Mouse (Mus musculus) kidney, adult 2 months (tissue): Measurements from ENCODE around the gene Gm20696. TPM values are rescaled to one million over a fixed set of nuclear protein-coding genes. Genes with fewer than 3 reads are reported as not detected.

Source experiments
- DNase-seq: peaks from one replicate; pipeline ENCODE4 v3.0.0; 2021
- H3K27ac ChIP-seq: fragments of 200-500 bp; 2 replicates; pipeline ENCODE4 v1.5.1; 2012; ENCODE audit warnings: low read depth, low read length, control low read depth, inconsistent platforms; ENCODE audit not compliant: insufficient read depth
- H3K27me3 ChIP-seq: fragments of 200-500 bp; replicated peaks from 2 replicates; pipeline ENCODE4 v1.6.1; 2012; ENCODE audit warnings: mild to moderate bottlenecking, moderate library complexity, low read length, inconsistent platforms; ENCODE audit not compliant: control insufficient read depth, insufficient read depth
- H3K36me3 ChIP-seq: fragments of 200-500 bp; 2 replicates; pipeline ENCODE4 v1.6.1; 2012; ENCODE audit warnings: mild to moderate bottlenecking, moderate library complexity, low read length, inconsistent platforms; ENCODE audit not compliant: control insufficient read depth, insufficient read depth
- H3K4me1 ChIP-seq: fragments of 200-500 bp; 2 replicates; pipeline ENCODE4 v1.6.1; 2011; ENCODE audit warnings: low read length; ENCODE audit not compliant: control insufficient read depth, insufficient read depth
- H3K4me3 ChIP-seq: fragments of 200-500 bp; 2 replicates; pipeline ENCODE4 v1.5.1; 2011; ENCODE audit warnings: mild to moderate bottlenecking, low read depth, low read length, control low read depth; ENCODE audit not compliant: insufficient read depth
- CTCF ChIP-seq: fragments of 200-500 bp; conservative IDR thresholded peaks from 2 replicates; pipeline ENCODE4 v1.5.1; 2011; ENCODE audit warnings: low read depth, mild to moderate bottlenecking, control low read depth, low read length, moderate library complexity, mixed read lengths; ENCODE audit not compliant: insufficient read depth, insufficient read length
- POLR2A ChIP-seq: fragments of 200-500 bp; IDR thresholded peaks from one replicate; pipeline ENCODE4 v1.6.1; 2011; ENCODE audit warnings: low read depth, low read length, control low read depth
- WGBS: fragments of 180-500 bp; shearing (Covaris S2); methylation state at CpG from one replicate; pipeline ENCODE4 v1.1.7; 2018; 5-methylcytosine and 5-hydroxymethylcytosine counted together
- polyA plus RNA-seq: library from polyadenylated mRNA; depleted of rRNA; stranded (reverse); fragments of >200 nt; gene quantifications from 2 replicates; pipeline ENCODE4 v1.2.3, GENCODE M21; 2012

The Gm20696 gene
- polyA plus RNA-seq, 1 experiment: 0.31 TPM

DNA sequence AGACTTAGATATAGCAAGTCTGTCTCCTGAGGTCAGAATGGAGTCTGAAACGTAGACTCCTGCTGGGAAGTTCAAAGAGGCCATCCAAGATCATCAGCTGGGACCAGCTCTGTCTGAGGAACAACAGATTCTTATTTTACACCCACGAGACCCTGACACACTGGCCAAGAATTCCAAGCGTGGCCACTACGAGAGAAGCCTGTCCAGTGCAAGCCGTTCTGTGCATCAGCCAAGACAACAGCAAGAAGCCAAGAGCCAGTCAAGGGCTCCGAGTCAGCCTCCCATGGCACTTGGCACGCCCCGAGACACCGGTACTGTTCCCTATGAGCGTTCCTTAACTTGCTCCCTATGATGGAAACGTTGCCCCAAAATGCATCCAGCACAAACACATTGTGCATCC, 338.9 kb downstream of the Gm20696 start:
- H3K4me3 ChIP-seq: no peak overlapping the region
- no peaks in the 10 kb centered on the region for H3K36me3 ChIP-seq
- TF ChIP-seq POLR2A (no peak), CTCF (no peak)
- no peaks in the 10 kb centered on the region for H3K27me3 ChIP-seq
- DNase-seq: peak; percentile 30
- WGBS: 73% methylated on average over 11 of the region's 11 CpGs
- H3K27ac ChIP-seq: no peak overlapping the region
- H3K4me1 ChIP-seq: peaks cover 10% of the 10 kb centered on the region; the same call in 1 of the 2 replicates

DNA sequence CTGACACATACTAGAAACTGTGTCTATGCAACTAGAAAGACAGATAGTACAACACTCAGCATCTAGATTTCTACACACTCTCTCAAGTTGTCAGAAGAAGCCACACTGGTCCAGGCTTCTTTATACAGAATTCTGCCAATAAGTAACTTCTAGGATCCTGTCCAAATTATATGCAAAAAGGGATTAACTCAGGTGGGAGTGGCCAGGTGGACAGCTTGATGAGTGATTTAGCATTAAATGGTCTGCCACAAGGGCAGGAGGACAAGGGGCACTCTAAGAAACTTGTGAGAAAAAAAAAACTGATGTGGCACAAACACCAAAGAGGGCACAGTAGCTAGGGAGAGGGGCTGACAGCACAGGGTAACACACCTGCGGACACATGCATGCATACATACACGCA, 340.7 kb downstream of the Gm20696 start:
- peak; percentile 81 for DNase-seq
- H3K4me1 ChIP-seq: peaks cover 10% of the 10 kb centered on the region; the same call in 1 of the 2 replicates
- no peak for TF ChIP-seq POLR2A
- TF ChIP-seq CTCF: no peak
- WGBS: 78% methylated on average over 2 of the region's 2 CpGs
- H3K27ac ChIP-seq: no peak overlapping the region
- no peaks in the 10 kb centered on the region for H3K27me3 ChIP-seq
- no peaks in the 10 kb centered on the region for H3K36me3 ChIP-seq
- H3K4me3 ChIP-seq: no peak overlapping the region

DNA sequence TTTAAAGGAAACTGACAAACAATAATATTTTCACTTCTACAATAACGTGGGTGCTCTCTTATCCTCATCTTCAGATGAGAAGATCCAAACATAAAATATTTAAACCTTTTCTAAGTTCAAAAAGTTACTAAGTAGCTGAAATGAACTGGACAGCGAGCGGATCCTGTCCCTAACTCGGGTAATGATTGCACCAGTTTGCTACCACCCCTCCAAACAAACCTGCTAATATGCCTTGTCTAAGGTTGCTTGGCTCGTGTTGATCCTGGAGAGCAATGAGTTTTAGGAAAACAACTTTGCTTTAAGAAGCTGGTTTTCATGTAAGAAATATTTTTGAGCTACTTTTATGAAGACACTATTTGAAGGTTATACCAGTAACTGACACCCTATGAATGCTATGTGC, 341.1 kb downstream of the Gm20696 start:
- TF ChIP-seq CTCF (no peak), POLR2A (no peak)
- DNase-seq: peak; percentile 53
- Histone ChIP-seq H3K27me3 (no peaks in the 10 kb centered on the region), H3K36me3 (no peaks in the 10 kb centered on the region), H3K27ac (no peak overlapping the region), H3K4me3 (no peak overlapping the region), H3K4me1 (peaks cover 10% of the 10 kb centered on the region; the same call in 1 of the 2 replicates)
- 54% methylated on average over 5 of the region's 5 CpGs for WGBS

DNA sequence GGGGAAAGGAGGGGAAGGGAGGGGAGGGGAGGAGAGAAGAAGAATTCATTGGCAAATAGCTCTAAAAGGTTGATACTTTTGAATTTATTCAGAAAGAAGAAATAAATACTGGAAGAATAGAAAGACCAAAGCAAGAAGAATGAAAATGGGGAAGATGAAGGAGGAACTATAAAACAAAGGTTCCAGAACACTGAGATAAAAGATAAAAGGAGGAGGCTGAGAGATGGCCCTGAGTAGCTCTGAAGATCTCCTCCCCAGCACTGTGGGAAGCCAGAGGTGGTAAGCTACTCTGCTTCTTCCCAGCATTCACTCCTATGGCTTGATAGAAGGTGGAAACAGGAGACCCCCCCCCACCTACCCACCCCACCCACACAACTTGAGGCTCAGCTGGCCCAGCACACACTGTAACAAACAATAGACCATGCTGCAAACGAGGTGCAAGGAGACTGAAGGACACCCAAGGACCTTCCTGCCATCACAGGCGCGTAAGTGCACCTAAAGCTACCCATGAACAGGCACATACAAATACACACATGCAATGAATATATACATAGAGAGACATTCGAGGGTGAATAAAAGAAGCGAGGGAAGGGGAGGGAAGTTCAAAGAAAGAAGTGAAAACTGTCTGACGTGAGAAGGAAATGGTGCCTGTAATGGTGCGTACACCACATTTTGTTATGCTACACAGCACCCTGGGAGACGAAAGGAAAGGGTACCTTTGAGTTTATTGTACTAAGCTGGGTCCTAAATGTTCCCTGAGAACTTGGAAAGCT, 344.3 kb downstream of the Gm20696 start:
- Histone ChIP-seq H3K4me3 (no peak overlapping the region), H3K27ac (no peak overlapping the region), H3K4me1 (0 out of 2 replicates have a peak, but pooled peaks cover 7% of the 10 kb centered on the region), H3K36me3 (no peaks in the 10 kb centered on the region), H3K27me3 (no peaks in the 10 kb centered on the region)
- TF ChIP-seq CTCF (no peak), POLR2A (no peak)
- WGBS: 87% methylated on average over 8 of the region's 8 CpGs
- DNase-seq: no peak

DNA sequence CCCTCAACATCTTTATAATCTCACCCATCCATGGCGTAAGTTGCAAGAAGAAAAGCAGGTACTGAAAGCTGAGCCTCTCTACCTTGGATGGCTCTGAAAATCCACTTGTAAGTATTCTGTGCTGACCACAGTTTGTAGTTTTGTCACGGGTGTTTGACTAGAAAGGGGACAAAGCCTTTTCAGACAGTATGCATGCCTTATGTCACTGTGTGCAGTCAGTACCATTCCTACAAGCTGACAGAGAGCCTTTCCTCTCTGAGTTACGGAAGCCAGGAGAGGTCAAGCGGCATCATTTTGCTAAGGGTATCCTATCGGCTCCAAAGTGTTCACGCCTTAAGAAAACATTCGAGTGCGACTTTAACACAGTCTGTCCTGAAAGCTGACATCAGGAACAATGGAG, 346.2 kb downstream of the Gm20696 start:
- Histone ChIP-seq H3K36me3 (no peaks in the 10 kb centered on the region), H3K27me3 (no peaks in the 10 kb centered on the region), H3K4me3 (no peak overlapping the region), H3K4me1 (0 out of 2 replicates have a peak, but pooled peaks cover 4% of the 10 kb centered on the region), H3K27ac (no peak overlapping the region)
- WGBS: 70% methylated on average over 8 of the region's 8 CpGs
- DNase-seq: no peak
- TF ChIP-seq POLR2A (no peak), CTCF (no peak)

DNA sequence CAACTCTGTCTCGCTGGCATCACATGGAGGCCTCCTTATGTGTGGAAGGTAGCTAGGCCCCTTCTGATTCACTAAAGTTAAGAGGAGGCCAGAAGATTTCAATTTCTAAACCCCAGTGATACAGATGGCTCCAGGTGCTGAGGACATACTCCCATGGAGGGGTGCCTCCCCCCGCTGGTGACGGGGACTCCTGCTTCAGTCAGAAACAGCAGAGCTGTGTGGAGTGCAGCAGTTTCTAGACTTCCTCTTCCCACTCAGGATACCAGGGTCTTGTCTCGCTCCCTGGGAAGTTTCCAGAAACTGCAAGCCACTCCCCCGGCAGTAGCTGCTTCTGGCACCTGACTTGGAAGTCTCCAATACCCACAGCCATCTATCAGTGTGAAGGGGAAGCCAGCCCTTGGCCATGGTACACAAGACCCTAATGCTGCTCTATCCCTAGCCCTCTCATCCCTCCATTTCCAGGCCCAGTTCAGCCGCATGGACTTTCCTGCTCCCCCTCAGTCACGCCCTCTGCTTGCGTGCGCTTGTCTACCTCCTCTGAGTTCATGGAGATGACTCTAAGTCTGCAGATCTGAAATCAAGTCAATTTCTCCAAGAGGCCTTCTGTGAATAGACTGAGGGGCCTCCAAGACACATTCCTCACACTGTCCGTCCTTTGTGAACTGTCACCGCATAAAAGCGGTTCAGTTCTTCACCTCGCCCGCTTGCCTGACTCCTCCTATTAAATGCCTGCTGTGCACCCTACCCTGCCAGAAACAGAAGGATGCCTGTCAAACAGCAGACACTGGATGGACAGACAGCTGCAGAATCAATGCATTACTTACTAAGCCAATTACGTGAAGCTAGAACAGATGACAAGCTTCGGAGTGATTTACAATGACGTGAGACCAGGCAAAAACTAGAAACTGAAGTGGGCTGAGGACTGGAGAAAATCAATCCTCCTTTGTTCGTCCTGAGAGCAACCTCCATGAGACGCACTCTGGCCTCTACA, 346.9 kb downstream of the Gm20696 start:
- no peaks in the 10 kb centered on the region for H3K27me3 ChIP-seq
- no peak for DNase-seq
- 90% methylated on average over 19 of the region's 19 CpGs for WGBS
- no peaks in the 10 kb centered on the region for H3K4me1 ChIP-seq
- TF ChIP-seq CTCF (0 out of 2 replicates have a peak, but pooled peaks have one; percentile 5), POLR2A (no peak)
- no peaks in the 10 kb centered on the region for H3K36me3 ChIP-seq
- no peak overlapping the region for H3K4me3 ChIP-seq
- no peak overlapping the region for H3K27ac ChIP-seq
